Mouse (Mus musculus): ENCODE data around the gene Slc35b2. TPM values are rescaled to one million over a fixed set of nuclear protein-coding genes. Genes with fewer than 3 reads are reported as not detected.
A peak's percentile ranks its signal among the peaks of the same experiment; 100 is the strongest.

The Slc35b2 gene
- polyA plus RNA-seq, 1 experiment: 69.4 TPM

- no peak for DNase-seq (ENCODE audit: low spot score)
Measured at GRCm38 (mm10) chr17:45564531-45565084, 934 bp downstream of the Slc35b2 start.

GRCm38 (mm10) chr17:45565103-45565502 is 1.4 kb downstream of the Slc35b2 start:
- no peak for DNase-seq (ENCODE audit: low spot score)

- DNase-seq (ENCODE audit: low spot score): no peak
Measured at GRCm38 (mm10) chr17:45566031-45566359, 2.3 kb downstream of the Slc35b2 start.

- DNase-seq (ENCODE audit: low spot score): no peak
Measured at GRCm38 (mm10) chr17:45566360-45567161, 2.9 kb downstream of the Slc35b2 start.

- no peak for DNase-seq (ENCODE audit: low spot score)
Measured at GRCm38 (mm10) chr17:45567162-45567601, 3.5 kb downstream of the Slc35b2 start.

GRCm38 (mm10) chr17:45568990-45569389 is 5.3 kb downstream of the Slc35b2 start:
- DNase-seq (ENCODE audit: low spot score): no peak

GRCm38 (mm10) chr17:45569999-45570398 is 6.3 kb downstream of the Slc35b2 start:
- DNase-seq (ENCODE audit: low spot score): no peak

GRCm38 (mm10) chr17:45572103-45573086 is 8.7 kb downstream of the Slc35b2 start:
- no peak for DNase-seq (ENCODE audit: low spot score)

GRCm38 (mm10) chr17:45573087-45573779 is 9.6 kb downstream of the Slc35b2 start, which contains the start of gene Hsp90ab1:
Gene Hsp90ab1 (minus strand): TSS chr17:45573271.
- DNase-seq (ENCODE audit: low spot score): peak; percentile 100

GRCm38 (mm10) chr17:45573780-45574123 is 10.1 kb downstream of the Slc35b2 start:
- DNase-seq (ENCODE audit: low spot score): peak; percentile 99

GRCm38 (mm10) chr17:45574129-45574761 is 10.6 kb downstream of the Slc35b2 start:
- peak; percentile 64 for DNase-seq (ENCODE audit: low spot score)

- no peak for DNase-seq (ENCODE audit: low spot score)
Measured at GRCm38 (mm10) chr17:45575123-45575897, 11.6 kb downstream of the Slc35b2 start.

- no peak for DNase-seq (ENCODE audit: low spot score)
Measured at GRCm38 (mm10) chr17:45578242-45578641, 14.6 kb downstream of the Slc35b2 start.

GRCm38 (mm10) chr17:45578843-45579242 is 15.2 kb downstream of the Slc35b2 start:
- DNase-seq (ENCODE audit: low spot score): no peak

GRCm38 (mm10) chr17:45579554-45579953 is 15.9 kb downstream of the Slc35b2 start:
- DNase-seq (ENCODE audit: low spot score): no peak

- no peak for DNase-seq (ENCODE audit: low spot score)
Measured at GRCm38 (mm10) chr17:45580958-45581477, 17.3 kb downstream of the Slc35b2 start.

- DNase-seq (ENCODE audit: low spot score): no peak
Measured at GRCm38 (mm10) chr17:45581567-45581983, 17.9 kb downstream of the Slc35b2 start.

- DNase-seq (ENCODE audit: low spot score): no peak
Measured at GRCm38 (mm10) chr17:45582188-45582587, 18.5 kb downstream of the Slc35b2 start.

GRCm38 (mm10) chr17:45582715-45583355 is 19.2 kb downstream of the Slc35b2 start:
- DNase-seq (ENCODE audit: low spot score): no peak
